Mouse (Mus musculus) midbrain, postnatal 0 days (tissue): ENCODE data around the gene Fezf2. TPM values are rescaled to one million over a fixed set of nuclear protein-coding genes. Genes with fewer than 3 reads are reported as not detected.
A peak's percentile ranks its signal among the peaks of the same experiment; 100 is the strongest.

Experiments
- ATAC-seq: fragments of 200-750 bp; cut with Nextera tagmentation; 2 replicates; pipeline ENCODE4 v1.8.0; 2017; ENCODE audit warnings: moderate number of reproducible peaks, mild to moderate bottlenecking, moderate TSS enrichment, moderate library complexity; ENCODE audit not compliant: low FRiP score
- DNase-seq: peaks from one replicate; pipeline ENCODE4 v3.0.0-alpha.2; 2015; ENCODE audit warnings: low spot score
- H3K27ac ChIP-seq: fragments of 300-500 bp; sonication (generic); 2 replicates; pipeline ENCODE4 v1.5.1; 2014; ENCODE audit warnings: low read depth, mild to moderate bottlenecking, low read length, mixed read lengths
- H3K27me3 ChIP-seq: fragments of 300-500 bp; sonication (generic); 2 replicates; pipeline ENCODE4 v1.6.1; 2014; ENCODE audit warnings: low read length, control low read depth, mixed read lengths; ENCODE audit not compliant: insufficient read depth
- H3K36me3 ChIP-seq: fragments of 300-500 bp; sonication (generic); 2 replicates; pipeline ENCODE4 v1.6.1; 2014; ENCODE audit warnings: low read length, control low read depth, mixed read lengths; ENCODE audit not compliant: insufficient read depth
- H3K4me1 ChIP-seq: fragments of 300-500 bp; sonication (generic); 2 replicates; pipeline ENCODE4 v1.6.1; 2014; ENCODE audit warnings: mild to moderate bottlenecking, control low read depth, antibody characterized with exemption, low read length, mixed read lengths; ENCODE audit not compliant: insufficient read depth
- H3K4me2 ChIP-seq: fragments of 300-500 bp; sonication (generic); 2 replicates; pipeline ENCODE4 v1.6.1; 2014; ENCODE audit warnings: low read depth, mild to moderate bottlenecking, low read length, mixed read lengths; ENCODE audit not compliant: poor library complexity, severe bottlenecking
- H3K4me3 ChIP-seq: fragments of 300-500 bp; sonication (generic); 2 replicates; pipeline ENCODE4 v1.5.1; 2014; ENCODE audit warnings: low read depth, mild to moderate bottlenecking, low read length, moderate library complexity
- H3K9ac ChIP-seq: fragments of 300-500 bp; sonication (generic); replicated peaks from 2 replicates; pipeline ENCODE4 v1.6.1; 2014; ENCODE audit warnings: mild to moderate bottlenecking, low read length, moderate library complexity, mixed read lengths; ENCODE audit not compliant: poor library complexity, severe bottlenecking
- H3K9me3 ChIP-seq: fragments of 300-500 bp; sonication (generic); 2 replicates; pipeline ENCODE4 v1.6.1; 2016; ENCODE audit warnings: low read length, control low read depth
- CTCF ChIP-seq: IDR thresholded peaks from 2 replicates; pipeline ENCODE4 v1.5.1; 2016; ENCODE audit warnings: antibody characterized with exemption, mild to moderate bottlenecking
- WGBS: fragments of 180-500 bp; shearing (Covaris S2); extraction: QIAGEN DNeasy Blood & Tissue Kit; methylation state at CpG from one replicate; pipeline ENCODE4 v1.1.7; 2014; 5-methylcytosine and 5-hydroxymethylcytosine counted together
- polyA plus RNA-seq: library from polyadenylated mRNA; unstranded; fragments of >200 nt; fragmentation: Nextera tagmentation; extraction: Ambion mirVana; gene quantifications from 2 replicates; pipeline ENCODE4 v1.2.1, GENCODE M21; 2015
- total RNA-seq: library from RNA; depleted of rRNA; stranded (reverse); fragments of >200 nt; gene quantifications from 2 replicates; pipeline ENCODE4 v1.2.3, GENCODE M21; 2014

The Fezf2 gene
- total and polyA plus RNA-seq, 2 experiments from 2014 or later = 0.93 to 1.7 TPM

- H3K4me2 ChIP-seq = no peak overlapping the region
- H3K4me3 ChIP-seq = peak overlapping the region; percentile 15; the same call in 1 of the 2 replicates
- H3K9ac ChIP-seq = no peak overlapping the region
- H3K4me1 ChIP-seq = no peaks in the 10 kb centered on the region
- H3K27ac ChIP-seq = no peak overlapping the region
- H3K27me3 ChIP-seq = peaks cover 91% of the 10 kb centered on the region
- H3K9me3 ChIP-seq = no peaks in the 10 kb centered on the region
- ATAC-seq = no peak
- 5% methylated on average over 24 of the region's 24 CpGs for WGBS
- DNase-seq = no peak
- H3K36me3 ChIP-seq = no peaks in the 10 kb centered on the region
- TF ChIP-seq CTCF = no peak
Observed at GRCm38 (mm10) chr14:12344061-12344745, 3.8 kb downstream of the Fezf2 start.

- peaks cover 87% of the 10 kb centered on the region for H3K27me3 ChIP-seq
- no peak overlapping the region for H3K4me2 ChIP-seq
- WGBS = 4% methylated on average over 20 of the region's 20 CpGs
- H3K4me1 ChIP-seq = no peaks in the 10 kb centered on the region
- H3K9me3 ChIP-seq = no peaks in the 10 kb centered on the region
- DNase-seq = no peak
- H3K27ac ChIP-seq = no peak overlapping the region
- H3K36me3 ChIP-seq = no peaks in the 10 kb centered on the region
- TF ChIP-seq CTCF = no peak
- no peak overlapping the region for H3K4me3 ChIP-seq
- H3K9ac ChIP-seq = no peak overlapping the region
- no peak for ATAC-seq
Observed at GRCm38 (mm10) chr14:12343451-12343941, 4.5 kb downstream of the Fezf2 start.

- ATAC-seq (no peak), DNase-seq (no peak)
- no peaks in the 10 kb centered on the region for H3K4me1 ChIP-seq
- no peak overlapping the region for H3K27ac ChIP-seq
- 2% methylated on average over 23 of the region's 23 CpGs for WGBS
- no peak overlapping the region for H3K4me3 ChIP-seq
- H3K9me3 ChIP-seq = no peaks in the 10 kb centered on the region
- H3K36me3 ChIP-seq = no peaks in the 10 kb centered on the region
- peaks cover 91% of the 10 kb centered on the region for H3K27me3 ChIP-seq
- H3K4me2 ChIP-seq = no peak overlapping the region
- no peak overlapping the region for H3K9ac ChIP-seq
- TF ChIP-seq CTCF = no peak
Observed at GRCm38 (mm10) chr14:12342458-12343131, 5.4 kb downstream of the Fezf2 start.

- ATAC-seq = no peak
- DNase-seq = no peak
- Histone ChIP-seq H3K4me3 (no peak overlapping the region), H3K4me2 (no peak overlapping the region), H3K4me1 (no peaks in the 10 kb centered on the region), H3K27me3 (peaks cover 92% of the 10 kb centered on the region), H3K9ac (no peak overlapping the region), H3K36me3 (no peaks in the 10 kb centered on the region), H3K27ac (no peak overlapping the region), H3K9me3 (no peaks in the 10 kb centered on the region)
- no peak for TF ChIP-seq CTCF
- WGBS = 3% methylated on average over 24 of the region's 24 CpGs
Observed at GRCm38 (mm10) chr14:12341789-12342457, 6.1 kb downstream of the Fezf2 start.

GRCm38 (mm10) chr14:12341075-12341788 lies 6.8 kb downstream of the Fezf2 start:
- H3K4me1 ChIP-seq = no peaks in the 10 kb centered on the region
- H3K4me3 ChIP-seq = no peak overlapping the region
- H3K27ac ChIP-seq = no peak overlapping the region
- H3K9me3 ChIP-seq = no peaks in the 10 kb centered on the region
- 1% methylated on average over 42 of the region's 42 CpGs for WGBS
- DNase-seq (no peak), ATAC-seq (no peak)
- H3K4me2 ChIP-seq = no peak overlapping the region
- no peak overlapping the region for H3K9ac ChIP-seq
- no peak for TF ChIP-seq CTCF
- H3K27me3 ChIP-seq = peaks cover 92% of the 10 kb centered on the region
- H3K36me3 ChIP-seq = no peaks in the 10 kb centered on the region
